Mouse (Mus musculus) thymus, adult 2 months (tissue): Measurements from ENCODE around the gene BC049352. TPM values are rescaled to one million over a fixed set of nuclear protein-coding genes. Genes with fewer than 3 reads are reported as not detected.

Experiments used
- DNase-seq: peaks from one replicate; pipeline ENCODE4 v3.0.0; 2021
- H3K27ac ChIP-seq: fragments of 200-500 bp; 2 replicates; pipeline ENCODE4 v1.5.1; 2012; ENCODE audit warnings: low read length, control low read depth; ENCODE audit not compliant: control insufficient read depth, insufficient read depth
- H3K27me3 ChIP-seq: fragments of 200-500 bp; 2 replicates; pipeline ENCODE4 v1.6.1; 2012; ENCODE audit warnings: mild to moderate bottlenecking, low read length, moderate library complexity, mixed read lengths; ENCODE audit not compliant: control insufficient read depth, insufficient read depth
- H3K36me3 ChIP-seq: fragments of 200-500 bp; 2 replicates; pipeline ENCODE4 v1.6.1; 2012; ENCODE audit warnings: mild to moderate bottlenecking, low read length, moderate library complexity; ENCODE audit not compliant: control insufficient read depth, insufficient read depth
- H3K4me1 ChIP-seq: fragments of 200-500 bp; replicated peaks from 2 replicates; pipeline ENCODE4 v1.6.1; 2012; ENCODE audit warnings: low read length; ENCODE audit not compliant: control insufficient read depth, insufficient read depth
- H3K4me3 ChIP-seq: fragments of 200-500 bp; 2 replicates; pipeline ENCODE4 v1.5.1; 2012; ENCODE audit warnings: mild to moderate bottlenecking, low read length, control low read depth, moderate library complexity; ENCODE audit not compliant: control insufficient read depth, insufficient read depth
- CTCF ChIP-seq: fragments of 200-500 bp; IDR thresholded peaks from 2 replicates; pipeline ENCODE4 v1.5.1; 2012; ENCODE audit warnings: mild to moderate bottlenecking, control low read depth, low read length, moderate library complexity, borderline replicate concordance; ENCODE audit not compliant: control insufficient read depth, poor library complexity, insufficient read depth; ENCODE audit errors: extremely low read depth
- POLR2A ChIP-seq: fragments of 200-500 bp; IDR thresholded peaks from 2 replicates; pipeline ENCODE4 v1.6.1; 2012; ENCODE audit warnings: mild to moderate bottlenecking, low read length, control low read depth, moderate library complexity; ENCODE audit not compliant: control insufficient read depth, poor library complexity, insufficient read depth; ENCODE audit errors: extremely low read depth
- WGBS: fragments of 180-500 bp; shearing (Covaris S2); methylation state at CpG from one replicate; pipeline ENCODE4 v1.1.7; 2018; 5-methylcytosine and 5-hydroxymethylcytosine counted together
- polyA plus RNA-seq: library from polyadenylated mRNA; depleted of rRNA; stranded (reverse); fragments of >200 nt; gene quantifications from 2 replicates; pipeline ENCODE4 v1.2.3, GENCODE M21; 2012

Gene BC049352
- polyA plus RNA-seq, 1 experiment = 4.5 TPM

DNA sequence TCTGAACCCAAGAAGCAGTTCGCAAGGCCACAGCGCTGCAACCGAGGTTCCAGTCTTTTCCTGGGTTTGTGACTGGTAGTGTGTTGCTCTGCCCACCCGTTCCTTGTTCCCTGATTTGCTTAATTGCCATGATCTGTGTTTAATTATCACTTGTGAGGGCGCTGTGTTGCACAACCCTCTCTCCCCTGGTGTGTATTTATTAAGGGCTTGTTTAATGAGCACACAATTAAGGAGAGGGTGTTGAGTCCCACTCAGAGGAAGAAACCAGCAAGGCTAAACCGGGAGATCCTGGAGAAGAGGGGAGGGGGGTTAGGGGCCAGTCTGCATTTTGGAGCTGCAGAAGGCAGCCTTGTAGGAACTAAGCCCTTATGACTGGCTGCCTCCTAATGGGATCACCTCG, 40.9 kb upstream of the BC049352 start:
- 93% methylated on average over 7 of the region's 7 CpGs for WGBS

GRCm38 (mm10) chr9:45142686-45143085, 39.1 kb upstream of the BC049352 start:
- Histone ChIP-seq H3K4me1 (peaks cover 48% of the 10 kb centered on the region), H3K4me3 (no peak overlapping the region), H3K36me3 (no peaks in the 10 kb centered on the region), H3K27me3 (no peaks in the 10 kb centered on the region), H3K27ac (no peak overlapping the region)
- WGBS = 82% methylated on average over 3 of the region's 3 CpGs
- DNase-seq = no peak
- TF ChIP-seq POLR2A = no peak

More for the DNA sequence above, 40.9 kb upstream of the BC049352 start:
- TF ChIP-seq POLR2A (no peak), CTCF (no peak)
- peaks cover 37% of the 10 kb centered on the region for H3K4me1 ChIP-seq
- H3K27ac ChIP-seq = no peak overlapping the region
- H3K4me3 ChIP-seq = no peak overlapping the region
- no peak for DNase-seq
- no peaks in the 10 kb centered on the region for H3K36me3 ChIP-seq
- no peaks in the 10 kb centered on the region for H3K27me3 ChIP-seq

DNA sequence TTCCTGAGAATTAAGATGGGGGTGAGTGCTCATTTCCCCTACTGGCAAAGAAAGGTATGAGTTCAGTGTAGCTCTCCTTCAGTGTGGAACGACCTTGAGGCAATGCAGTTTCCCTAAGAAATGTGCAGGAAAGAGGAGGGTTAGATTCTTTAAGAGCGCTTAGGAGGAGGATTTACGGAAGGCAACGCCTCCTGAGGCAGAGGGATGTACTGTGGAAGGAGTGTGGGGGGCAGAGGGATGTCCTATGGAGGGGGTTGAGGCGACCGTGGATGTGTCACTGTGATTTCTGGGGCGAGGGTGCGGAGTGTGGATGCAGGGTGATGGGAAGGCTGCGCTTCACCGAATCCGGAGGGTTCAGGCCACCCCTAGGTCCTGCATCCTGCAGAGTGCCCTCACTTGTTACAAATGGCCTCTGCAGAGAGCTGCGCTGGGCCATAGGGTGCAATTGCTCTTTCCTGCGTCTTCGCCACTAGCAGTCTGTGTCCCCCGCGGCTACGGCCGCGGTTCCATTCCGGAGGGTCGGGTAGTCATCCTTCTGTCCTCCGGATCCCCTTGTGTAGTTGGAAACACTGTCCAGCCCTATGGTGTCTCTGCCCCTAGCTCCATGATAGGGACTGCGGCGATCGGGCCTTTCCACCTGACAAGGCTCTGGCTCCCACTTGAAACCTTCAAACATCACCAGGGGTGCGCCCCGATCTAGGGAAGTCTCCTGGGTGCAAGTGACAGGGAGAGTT, 36.1 kb upstream of the BC049352 start:
- whole genome bisulfite sequencing = 21% methylated on average over 27 of the region's 27 CpGs
- Histone ChIP-seq H3K27me3 (no peaks in the 10 kb centered on the region), H3K4me3 (peak overlapping the region; percentile 55), H3K4me1 (peaks cover 33% of the 10 kb centered on the region), H3K27ac (no peak overlapping the region), H3K36me3 (no peaks in the 10 kb centered on the region)
- TF ChIP-seq CTCF (no peak), POLR2A (no peak)
- no peak for DNase-seq

- WGBS = 1% methylated on average over 5 of the region's 5 CpGs
- no peaks in the 10 kb centered on the region for H3K36me3 ChIP-seq
- H3K27me3 ChIP-seq = no peaks in the 10 kb centered on the region
- H3K4me3 ChIP-seq = peak overlapping the region; percentile 55
- H3K4me1 ChIP-seq = peaks cover 38% of the 10 kb centered on the region
- TF ChIP-seq CTCF (no peak), POLR2A (no peak)
- DNase-seq = peak; percentile 88
- H3K27ac ChIP-seq = no peak overlapping the region
These were observed 35.6 kb upstream of the BC049352 start for GRCm38 (mm10) chr9:45146267-45146597.

DNA sequence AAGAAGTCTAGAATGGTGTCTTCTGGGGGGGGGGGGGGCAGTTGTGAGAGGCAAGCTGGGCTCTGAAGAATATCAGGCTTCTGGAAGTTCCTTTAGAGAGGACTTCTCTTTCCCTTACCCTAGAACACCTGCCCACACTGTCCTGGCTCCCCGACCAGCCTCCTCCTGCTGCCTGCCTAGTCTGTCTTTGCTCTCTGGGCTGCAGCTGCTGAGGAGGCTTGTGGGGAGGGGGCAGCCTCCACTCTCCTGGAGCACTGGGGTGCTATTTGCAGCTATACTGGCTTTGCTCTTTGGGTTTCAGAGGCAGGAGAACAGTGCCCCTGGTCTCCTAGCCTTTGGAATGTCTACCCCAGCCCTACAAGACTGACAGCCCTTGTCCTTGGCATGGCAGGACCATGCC, 30.9 kb upstream of the BC049352 start:
- no peak for DNase-seq
- H3K27ac ChIP-seq = no peak overlapping the region
- H3K4me1 ChIP-seq = peaks cover 38% of the 10 kb centered on the region
- H3K4me3 ChIP-seq = no peak overlapping the region
- no peak for TF ChIP-seq CTCF
- no peak for TF ChIP-seq POLR2A
- WGBS = 28% methylated on average over 1 of the region's 1 CpGs
- H3K36me3 ChIP-seq = no peaks in the 10 kb centered on the region
- no peaks in the 10 kb centered on the region; the same call in 1 of the 2 replicates for H3K27me3 ChIP-seq

GRCm38 (mm10) chr9:45153361-45153760, 28.4 kb upstream of the BC049352 start:
- Histone ChIP-seq H3K4me3 (no peak overlapping the region), H3K27ac (peak overlapping the region; percentile 29; the same call in 1 of the 2 replicates), H3K27me3 (no peaks in the 10 kb centered on the region; the same call in 1 of the 2 replicates), H3K4me1 (peaks cover 21% of the 10 kb centered on the region), H3K36me3 (no peaks in the 10 kb centered on the region)
- WGBS = 21% methylated on average over 7 of the region's 7 CpGs
- DNase-seq = peak; percentile 59
- TF ChIP-seq POLR2A (no peak), CTCF (0 out of 2 replicates have a peak, but pooled peaks have one; percentile 27)

DNA sequence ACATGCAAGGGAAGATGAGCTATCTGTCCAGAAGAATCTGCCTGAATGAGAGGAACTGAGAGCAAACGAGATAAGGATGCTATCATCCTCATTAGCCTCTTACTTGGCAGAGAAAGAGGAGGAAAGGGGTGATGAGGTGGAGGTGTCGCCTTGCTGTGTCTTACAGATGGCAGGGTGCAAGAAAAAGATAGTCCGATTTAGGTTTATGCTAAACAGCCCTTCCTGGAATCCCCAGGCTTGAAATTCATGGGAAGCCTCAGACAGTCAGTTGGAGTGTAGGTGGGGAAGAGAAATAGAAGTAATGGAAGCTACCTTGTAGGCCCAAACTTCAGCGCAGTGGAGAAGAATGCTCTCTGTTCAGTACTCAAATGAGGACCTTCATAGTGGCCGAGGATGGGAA, 13.9 kb upstream of the BC049352 start:
- WGBS = 92% methylated on average over 5 of the region's 5 CpGs
- DNase-seq = no peak
- no peaks in the 10 kb centered on the region for H3K36me3 ChIP-seq

More for the DNA sequence above, 13.9 kb upstream of the BC049352 start:
- Histone ChIP-seq H3K27ac (no peak overlapping the region), H3K4me3 (no peak overlapping the region), H3K27me3 (no peaks in the 10 kb centered on the region), H3K4me1 (no peaks in the 10 kb centered on the region)
- TF ChIP-seq POLR2A (no peak), CTCF (no peak)
